Mouse (Mus musculus) spleen, postnatal 36 days (tissue): ENCODE data around the gene Fam166a.

ENCODE experiments used
- DNase-seq, 2 experiments: peaks; one replicate each; pipeline ENCODE4 v3.0.0; 2022; ENCODE audit warnings: low spot score in 2 of 2, mixed read lengths in 1 of 2

Fam166a gene

DNA sequence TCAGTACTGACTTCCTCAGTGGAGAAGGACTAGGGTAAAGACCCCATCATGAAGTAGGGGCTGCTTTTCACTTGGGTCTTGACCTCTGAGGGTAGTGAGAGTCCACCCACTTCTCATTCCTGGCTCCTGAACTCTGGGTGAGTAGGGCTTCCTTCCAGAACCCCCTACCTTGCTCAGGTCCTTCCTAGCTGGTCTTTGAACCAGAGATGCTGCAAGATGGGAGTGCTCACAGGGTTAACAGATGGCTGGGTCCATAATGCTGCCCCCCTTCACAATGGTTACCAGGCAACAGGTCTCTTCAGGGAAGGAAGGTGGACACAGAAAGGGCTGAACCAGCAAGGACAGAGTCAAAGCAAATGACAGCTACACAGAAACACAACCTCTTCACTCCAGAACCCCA, at the start of gene Fam166a:
Fam166a (plus strand) TSS at position 301 of the 400 bp plus-strand sequence.
- DNase-seq, result no peak

DNA sequence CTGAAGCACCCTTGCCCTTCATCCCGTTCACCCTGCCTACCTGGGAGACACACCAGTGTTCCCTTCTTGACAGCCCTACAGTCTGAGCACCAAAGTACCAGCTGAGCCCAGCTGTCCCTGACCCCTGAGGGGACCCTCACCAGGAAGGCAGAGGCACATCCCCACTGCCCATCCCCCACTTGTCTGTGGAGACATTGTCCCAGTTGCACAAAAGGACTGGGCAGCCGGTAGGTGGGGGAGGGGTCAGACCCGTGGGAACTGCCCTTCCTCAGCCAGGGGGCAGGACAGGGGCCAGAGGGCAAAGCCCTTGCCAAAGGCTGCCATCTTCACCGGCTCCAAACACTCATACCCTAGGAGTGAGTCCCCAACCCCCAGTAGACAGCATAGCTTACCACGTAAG, 48.8 kb upstream of the Fam166a start:
- no peak for DNase-seq

DNA sequence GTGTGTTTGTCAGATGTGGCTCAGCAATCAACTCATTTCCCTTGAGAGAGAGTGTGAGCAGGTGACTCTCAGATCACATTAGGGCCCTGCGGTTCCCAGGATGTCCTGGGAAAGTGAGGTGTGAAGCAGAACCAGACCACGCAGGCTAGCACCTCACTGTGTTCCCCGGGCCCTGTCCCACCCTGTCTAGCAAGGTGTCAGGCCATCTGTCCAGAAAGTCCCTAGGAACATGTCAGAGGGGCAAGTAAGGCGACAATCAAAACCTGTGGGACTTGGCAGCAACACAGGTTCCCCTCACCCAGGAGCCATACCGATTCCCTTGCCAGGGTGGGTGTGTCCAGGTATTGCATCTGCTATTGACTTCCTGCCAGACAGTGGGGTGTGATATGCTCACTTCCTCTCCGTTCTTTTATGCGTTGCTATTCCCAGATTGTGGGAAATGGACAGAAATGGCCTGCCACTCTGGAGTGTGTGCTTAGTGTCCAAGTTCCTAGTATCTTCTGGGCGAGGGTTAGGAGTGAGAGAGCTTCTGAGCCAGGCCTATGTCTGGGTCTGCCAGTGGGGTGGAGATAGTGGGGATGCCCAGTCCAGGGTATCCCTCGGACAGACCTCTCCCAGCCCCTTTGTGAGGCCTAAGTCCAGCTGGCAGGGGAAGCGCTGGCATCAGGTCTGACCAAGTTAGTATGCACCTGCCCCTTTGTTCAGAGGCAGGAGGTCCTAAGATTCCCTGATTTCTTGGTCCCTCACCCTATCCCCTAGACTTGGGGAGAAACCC, 48.0 kb upstream of the Fam166a start:
- no peak for DNase-seq

DNA sequence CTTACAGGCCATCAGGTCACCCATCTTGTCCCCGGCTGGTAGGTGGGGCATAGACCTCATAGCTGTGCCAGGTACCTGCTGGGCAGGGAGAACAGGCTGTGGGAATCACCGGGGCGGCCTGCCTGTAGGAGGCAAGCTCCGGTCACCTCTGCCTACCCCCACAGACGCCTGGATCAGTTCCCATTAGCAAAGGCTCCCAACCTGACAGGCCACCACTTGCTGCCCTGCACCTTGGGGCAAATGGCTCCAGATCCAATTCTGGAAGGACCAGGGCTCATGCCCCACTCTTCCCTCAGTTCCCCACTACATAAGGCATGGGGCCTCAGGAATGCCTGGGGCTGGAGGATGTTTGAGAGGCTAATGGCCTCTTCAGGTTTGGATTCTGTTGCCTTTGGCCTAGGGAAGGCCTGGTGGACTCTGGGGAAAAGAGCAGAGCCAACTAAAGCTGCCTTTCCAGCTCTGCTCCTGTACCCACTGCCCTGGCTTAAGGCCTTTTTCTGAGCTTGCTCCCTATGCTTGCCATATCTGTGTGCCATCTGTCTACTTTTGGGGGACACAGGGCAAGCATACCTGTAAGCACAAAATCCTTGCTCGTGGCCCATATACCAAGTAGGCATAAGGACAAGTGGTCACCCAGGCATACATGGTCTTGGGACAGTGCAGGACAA, 47.3 kb upstream of the Fam166a start:
- DNase-seq, result no peak

DNA sequence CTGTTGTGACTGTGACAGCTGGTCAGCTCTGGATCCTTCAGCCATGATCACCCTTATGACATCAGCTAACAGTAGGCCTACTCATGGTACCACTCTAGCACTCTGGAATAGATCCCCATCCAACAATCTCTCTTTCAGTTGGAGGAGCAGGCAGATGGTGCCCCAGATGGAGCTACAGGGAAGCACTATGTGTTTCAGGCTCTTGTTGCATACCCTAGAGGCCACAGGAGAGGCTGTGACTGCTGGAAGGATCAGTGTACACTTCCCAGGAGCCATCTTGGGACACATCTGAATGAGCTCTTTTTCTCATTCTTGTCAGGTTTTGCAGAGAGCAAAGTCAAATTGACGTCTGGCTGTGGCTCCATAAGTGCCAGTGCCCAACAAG, 46.8 kb upstream of the Fam166a start:
- DNase-seq, result no peak

GRCm38 (mm10) chr2:25172629-25173028, 45.9 kb upstream of the Fam166a start:
- DNase-seq, result no peak

GRCm38 (mm10) chr2:25173821-25174220, 44.7 kb upstream of the Fam166a start:
- DNase-seq, result no peak

DNA sequence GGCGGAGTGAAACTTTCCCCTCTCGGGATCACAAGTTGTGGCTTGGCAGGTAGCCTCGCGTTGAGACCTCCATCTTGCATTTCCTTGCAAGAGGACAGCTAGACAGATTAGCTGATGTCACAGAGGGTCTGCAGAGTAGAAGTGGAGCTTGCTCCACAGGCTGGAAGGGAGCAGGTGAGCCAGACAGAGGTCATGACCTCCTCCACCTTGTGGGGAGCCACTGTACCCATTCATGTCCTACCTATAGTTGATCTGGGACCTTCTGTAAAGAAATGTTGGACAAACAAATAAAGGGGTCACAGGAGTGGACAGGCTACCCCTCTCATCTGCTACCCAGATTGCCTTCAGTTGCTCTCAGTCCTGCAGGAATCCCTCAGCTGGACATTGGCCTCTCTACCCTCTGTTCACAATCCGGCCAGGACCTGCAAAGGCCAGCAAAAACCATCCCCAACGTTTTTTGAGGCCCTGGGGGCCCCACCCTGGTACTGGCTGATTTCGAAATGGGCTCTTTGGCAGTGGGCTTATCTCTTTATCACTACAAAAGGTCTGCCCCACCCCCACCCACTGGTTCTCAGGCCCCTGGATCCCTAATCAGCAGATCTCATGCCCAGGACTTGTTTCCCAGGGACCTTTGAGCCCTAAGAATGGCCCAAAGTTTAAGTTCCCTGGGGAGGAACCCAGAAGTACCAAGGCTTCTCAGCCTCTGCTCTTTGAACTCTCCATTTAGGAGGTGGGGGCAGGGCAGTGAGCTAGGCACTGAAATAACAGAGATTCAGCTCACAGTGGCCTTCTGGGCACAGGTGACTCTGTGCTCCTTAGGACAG, 43.5 kb upstream of the Fam166a start:
- no peak for DNase-seq

DNA sequence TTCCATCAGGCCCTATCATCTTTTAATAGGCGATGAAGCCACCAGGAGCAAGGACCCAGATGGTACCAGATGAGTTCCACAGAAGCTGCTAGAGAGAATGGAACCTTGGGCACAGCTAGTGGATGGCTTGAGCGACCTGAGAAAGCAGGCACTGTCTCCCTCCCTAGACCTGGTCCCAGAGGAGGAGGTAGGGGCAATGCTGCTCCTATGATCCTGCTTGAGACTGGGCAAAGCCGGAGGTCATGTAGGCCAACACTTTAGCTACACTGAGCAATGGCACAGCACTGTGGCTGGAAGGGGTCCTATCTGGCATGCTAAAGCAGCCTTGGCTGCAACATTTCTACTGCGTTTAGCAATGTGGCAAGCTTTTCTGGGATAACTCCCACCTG, 42.9 kb upstream of the Fam166a start:
- DNase-seq, result no peak

DNA sequence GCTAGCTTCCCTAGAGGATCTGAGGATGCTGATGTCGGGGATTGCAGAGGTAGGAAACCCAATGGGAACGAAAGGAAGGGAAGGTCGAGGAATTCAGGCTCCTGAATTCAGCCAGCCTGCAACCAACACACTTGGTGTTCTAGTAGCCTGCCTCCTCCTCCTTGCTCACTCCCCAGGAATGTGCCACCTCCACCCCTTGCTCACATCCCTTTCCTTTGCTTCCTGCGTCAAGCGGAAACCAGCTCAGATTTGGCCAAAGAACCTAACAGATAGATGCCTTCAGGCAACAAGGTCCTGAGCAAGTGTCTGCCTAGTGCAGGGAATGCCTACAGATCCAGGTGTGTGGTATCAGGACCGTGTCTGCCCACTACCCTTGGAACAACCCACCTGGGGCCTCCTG, 42.0 kb upstream of the Fam166a start:
- no peak for DNase-seq

- DNase-seq, result no peak
Measured at GRCm38 (mm10) chr2:25177076-25177475, 41.5 kb upstream of the Fam166a start.

- DNase-seq, result no peak
Measured at GRCm38 (mm10) chr2:25177685-25178084, 40.9 kb upstream of the Fam166a start.

DNA sequence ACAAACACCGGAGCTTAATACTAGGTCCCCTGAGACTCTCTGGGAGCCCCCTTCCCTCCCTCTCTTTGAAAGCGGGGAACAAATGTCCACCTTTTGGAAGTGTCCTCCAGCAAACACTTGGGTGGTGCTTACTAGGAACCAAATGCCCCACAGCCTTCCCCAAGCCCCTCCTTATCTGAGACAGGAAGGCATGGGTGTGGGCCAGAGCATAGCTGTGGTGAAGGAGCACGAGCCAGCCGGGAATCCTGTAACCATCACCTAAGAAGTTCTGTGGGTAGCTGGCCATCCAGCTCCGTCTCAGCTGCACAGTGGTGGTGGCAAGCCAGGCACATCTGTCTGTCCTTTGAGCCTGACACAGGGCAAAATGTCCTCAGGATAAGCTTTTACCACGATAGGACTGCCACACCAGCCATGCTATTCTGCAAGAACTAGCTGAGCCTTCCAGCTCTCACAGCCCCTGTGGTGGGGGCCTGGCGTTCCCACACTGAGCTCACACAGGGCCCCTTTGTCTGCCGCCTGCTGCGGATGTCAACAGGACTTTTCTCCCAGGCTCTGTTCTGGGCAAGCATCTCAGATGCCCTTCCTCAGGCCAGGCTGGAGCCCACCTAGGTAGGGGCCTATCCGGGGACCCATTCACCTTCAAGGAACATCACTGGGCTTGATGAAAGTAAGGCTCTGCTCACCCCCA, 40.1 kb upstream of the Fam166a start:
- no peak for DNase-seq

- DNase-seq, result no peak
Measured at GRCm38 (mm10) chr2:25179566-25180217, 38.9 kb upstream of the Fam166a start.

- peak; percentile 93 to 94 for DNase-seq
Measured at GRCm38 (mm10) chr2:25180478-25180903, 38.1 kb upstream of the Fam166a start, which contains the start of gene Nrarp. Nrarp (plus strand) TSS chr2:25180758.

GRCm38 (mm10) chr2:25180973-25181890, 37.3 kb upstream of the Fam166a start:
- peak; percentile 48 to 50 for DNase-seq

DNA sequence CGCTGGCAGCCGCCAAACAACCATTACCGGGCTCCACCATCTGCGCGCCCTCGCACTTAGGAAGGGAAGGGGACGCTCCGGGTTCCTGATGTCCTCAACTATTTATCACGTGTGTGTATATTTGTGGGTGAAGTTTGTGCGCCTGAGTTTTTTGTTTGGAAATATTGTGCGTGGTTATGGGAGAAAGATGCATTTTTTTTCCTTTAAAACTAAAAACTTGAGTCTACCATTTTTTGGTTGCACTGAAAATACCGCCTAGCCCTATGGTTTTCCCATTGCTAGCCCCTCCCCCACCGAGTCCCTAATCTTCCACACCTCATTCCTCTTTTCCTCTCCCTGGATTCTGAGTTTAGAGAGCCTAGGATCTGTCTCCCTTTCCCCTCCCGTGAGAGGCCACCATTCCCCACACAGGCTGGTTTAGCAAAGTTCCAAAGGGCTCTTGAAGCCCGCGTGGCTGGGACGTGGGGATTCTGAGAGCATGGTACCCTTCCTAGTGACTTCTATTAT, 36.6 kb upstream of the Fam166a start:
- no peak for DNase-seq

GRCm38 (mm10) chr2:25182664-25183063, 35.9 kb upstream of the Fam166a start:
- no peak for DNase-seq

DNA sequence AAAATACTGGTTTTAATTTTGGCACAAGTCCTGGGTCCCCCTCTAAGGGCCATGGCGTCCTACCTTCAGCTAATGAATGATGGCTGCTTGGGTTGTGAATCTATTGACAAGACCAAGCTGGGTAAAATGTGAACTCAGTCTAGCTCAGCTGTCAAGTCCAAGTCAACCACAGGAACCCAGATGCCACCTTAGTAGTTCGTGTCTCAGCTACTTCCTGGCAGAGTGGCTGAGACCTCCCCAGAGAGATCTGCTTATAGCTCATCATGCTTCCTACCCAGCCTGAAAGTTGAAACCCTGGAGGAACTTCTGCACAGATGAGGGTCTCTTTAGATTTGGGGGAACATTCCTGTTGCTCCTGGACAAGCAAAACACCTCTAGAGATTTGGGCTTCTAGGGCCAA, 35.2 kb upstream of the Fam166a start:
- peak; percentile 62 to 64 for DNase-seq

GRCm38 (mm10) chr2:25184496-25184895, 34.0 kb upstream of the Fam166a start:
- no peak for DNase-seq
